Mouse (Mus musculus): ENCODE measurements around the gene Gmfg.
A peak's percentile ranks its signal among the peaks of the same experiment; 100 is the strongest.

Gmfg gene

DNA sequence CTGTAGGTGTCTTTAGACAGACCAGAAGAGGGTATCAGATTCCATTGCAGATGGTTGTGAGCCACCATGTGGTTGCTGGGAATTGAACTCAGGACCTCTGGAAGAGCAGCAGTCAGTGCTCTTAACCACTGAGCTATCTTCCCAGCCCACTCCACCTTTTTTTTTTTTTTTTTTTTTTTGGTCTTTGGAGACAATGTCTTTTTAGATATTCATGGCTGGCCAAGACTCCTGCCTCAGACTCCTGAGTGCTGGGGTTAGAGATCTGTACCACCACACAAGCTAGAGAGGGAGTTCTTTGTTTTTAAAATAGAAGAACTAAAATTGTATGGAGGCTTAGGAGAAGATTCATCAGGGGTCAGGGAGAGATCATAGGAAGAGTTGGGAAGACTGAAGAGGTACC, 717 bp downstream of the Gmfg start:
- no peak for DNase-seq (ENCODE audit: low read depth, low spot score)

DNA sequence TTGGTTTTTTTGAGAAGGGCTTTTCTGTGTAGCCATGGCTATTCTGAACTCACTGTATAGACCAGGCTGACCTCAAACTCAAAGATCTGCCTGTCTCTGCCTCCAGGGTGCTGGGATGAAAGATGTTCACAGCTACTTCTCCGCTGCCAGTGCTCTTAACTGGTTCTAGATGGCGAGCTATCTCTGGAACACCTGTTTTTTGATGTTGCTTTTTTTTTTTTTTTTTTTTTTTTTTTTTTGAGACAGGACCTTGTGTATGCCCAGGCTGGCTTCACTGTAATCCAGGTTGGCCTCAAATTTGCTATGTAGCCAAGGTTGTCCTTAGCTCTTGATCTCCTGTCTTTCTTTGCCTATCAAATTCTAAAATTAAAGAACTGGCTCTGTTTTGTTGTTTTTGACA, 1.5 kb downstream of the Gmfg start:
- DNase-seq (ENCODE audit: low read depth, low spot score) = no peak

DNA sequence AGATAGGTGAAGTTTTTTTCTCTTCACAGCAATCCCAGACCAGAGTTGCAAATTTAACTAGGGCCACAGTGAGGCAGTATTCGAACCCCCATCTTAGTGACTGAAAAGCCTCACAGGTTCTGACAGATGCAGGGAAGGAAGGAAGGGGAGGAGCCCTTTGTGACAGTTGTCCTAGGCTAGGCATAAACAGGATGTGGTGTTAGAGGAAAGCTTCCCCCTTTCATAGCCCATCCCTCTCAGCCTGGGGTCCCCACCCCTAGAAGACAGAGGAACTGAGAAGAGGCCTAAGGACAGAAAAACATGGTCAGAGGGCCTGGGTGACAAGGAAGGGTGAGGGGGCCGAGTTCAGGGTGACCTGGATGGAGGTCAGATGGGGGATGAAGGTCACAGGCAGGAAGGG, 3.5 kb downstream of the Gmfg start:
- no peak for DNase-seq (ENCODE audit: low read depth, low spot score)

DNA sequence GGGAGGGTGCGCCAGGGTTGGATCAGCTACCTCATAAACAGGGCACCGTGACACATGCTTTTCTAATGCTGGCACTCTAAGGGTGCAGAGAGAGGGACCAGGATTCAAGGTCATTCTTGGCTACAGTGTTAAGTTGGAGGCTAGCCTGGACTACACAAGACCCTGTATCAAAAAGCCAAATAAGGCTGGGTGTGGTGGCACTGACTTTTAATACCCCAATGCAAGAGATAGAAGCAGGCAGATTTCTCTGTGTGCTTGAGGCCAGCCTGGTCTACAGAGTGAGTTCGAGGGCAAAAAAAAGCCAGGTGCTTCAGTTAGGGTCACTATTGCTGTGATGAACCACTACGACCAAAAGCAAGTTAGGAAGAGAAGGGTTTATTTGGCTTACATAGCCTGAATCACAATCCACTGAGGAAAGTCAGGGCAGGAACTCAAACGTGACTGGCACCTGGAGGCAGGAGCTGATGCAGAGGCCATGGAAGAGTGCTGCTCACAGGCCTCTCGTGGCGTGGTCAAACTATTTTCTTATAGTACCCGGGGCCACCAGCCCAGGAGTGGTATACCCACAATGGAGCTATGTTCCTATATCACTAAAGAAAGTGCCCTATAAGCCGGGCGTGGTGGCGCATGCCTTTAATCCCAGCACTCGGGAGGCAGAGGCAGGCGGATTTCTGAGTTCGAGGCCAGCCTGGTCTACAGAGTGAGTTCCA, 4.7 kb downstream of the Gmfg start:
- no peak for DNase-seq (ENCODE audit: low read depth, low spot score)

DNA sequence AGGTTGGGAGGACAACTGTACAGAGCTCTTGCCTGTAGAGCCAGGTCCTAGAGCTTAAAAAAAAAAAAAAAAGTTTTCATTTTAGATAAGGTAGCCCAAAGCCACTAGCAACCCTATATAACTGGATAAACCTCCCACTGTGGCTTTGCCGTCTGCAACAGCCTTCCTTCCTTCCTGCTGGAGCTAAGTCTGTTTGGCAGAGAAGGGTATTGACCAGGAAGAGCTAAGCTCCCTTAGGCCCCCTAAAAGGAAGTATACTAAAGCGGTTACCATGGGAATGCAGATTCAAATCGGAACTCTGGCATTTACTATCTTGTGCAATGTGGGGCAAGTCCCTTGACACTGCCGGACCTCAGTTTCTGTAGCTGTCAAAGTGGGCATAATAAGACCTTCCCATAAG, 5.4 kb downstream of the Gmfg start:
- DNase-seq (ENCODE audit: low read depth, low spot score) = no peak

DNA sequence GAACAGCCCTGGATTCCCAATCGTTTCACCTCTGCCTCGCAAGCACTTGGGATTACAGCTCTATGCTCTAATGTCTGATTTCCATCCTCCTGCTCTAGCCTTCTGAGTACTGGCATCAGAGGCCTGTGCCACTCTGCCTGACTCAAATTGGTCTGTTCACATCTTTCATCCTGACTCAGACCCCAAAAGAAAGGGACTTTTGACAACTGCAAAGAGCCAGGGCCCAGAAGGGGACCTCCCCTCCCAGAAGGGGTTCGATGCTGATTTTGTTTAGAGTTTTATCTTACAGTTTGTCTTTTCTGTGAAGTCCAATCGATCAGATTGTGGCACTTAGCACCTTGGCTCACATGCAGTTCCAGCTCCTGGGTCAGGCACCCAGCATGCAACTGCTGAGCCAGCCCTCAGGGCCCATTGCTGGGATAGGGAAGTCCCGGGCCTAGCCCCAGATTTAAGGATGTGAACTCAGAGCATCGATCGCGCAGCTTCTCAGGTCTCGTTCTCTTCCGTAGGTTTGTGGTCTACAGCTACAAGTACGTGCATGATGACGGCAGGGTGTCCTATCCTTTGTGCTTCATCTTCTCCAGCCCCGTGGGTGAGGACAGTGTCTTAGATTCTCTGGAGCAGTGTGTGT, 7.2 kb downstream of the Gmfg start:
- no peak for DNase-seq (ENCODE audit: low read depth, low spot score)

DNA sequence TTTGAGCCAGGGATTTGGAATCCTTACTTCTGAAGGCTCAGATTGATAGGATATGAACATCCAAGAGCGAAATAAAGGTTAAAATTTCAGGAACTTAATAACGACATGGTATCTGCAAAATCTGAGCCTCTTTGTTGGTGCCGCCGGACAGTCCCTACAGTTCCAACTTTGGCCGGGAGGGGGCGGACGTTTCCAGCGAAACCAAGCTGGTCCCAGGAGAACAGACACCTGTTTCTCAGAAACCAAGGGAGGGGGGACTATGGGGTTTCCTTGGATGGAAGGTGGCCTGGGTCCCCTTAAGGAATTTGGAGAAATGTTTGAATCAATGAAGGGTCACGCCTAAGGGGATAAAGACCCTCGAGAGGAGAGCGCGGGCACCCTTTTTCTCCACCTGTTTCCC, 9.2 kb downstream of the Gmfg start:
- DNase-seq (ENCODE audit: low read depth, low spot score) = peak; percentile 64

DNA sequence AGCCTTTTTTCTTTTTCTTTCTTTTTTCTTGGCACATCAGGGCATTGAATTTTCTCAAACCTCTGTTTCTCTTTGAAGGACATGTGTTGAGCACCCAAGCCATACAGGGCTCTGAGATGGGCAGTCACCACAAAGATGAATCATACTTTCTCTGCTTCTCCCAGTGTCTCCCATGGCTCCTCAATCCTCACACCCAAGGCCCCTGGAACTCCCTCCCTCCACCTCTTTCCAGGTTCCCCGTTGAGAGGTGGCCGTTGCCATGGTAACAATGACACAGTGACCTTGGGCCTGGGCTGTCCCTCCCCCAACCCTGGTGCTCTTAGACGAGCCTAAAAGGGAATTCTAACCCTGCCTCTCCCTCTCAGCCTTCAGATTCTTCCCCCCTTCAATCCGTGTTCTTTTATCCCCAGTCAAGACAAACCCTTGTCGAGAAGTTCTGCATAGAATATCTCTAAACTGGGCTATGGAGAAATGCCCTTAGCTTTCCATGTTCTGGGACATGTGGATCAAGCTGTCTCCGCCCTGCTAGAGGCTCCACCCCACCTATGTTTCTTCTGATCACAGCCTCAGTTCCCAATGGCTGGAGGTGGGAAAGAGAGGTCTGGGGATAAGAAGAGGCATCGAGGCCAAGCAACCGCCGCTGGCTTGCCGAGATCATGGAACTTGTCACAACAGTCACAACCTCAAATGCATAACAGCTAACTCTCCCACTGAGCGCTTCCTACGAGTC, 10.0 kb downstream of the Gmfg start:
- no peak for DNase-seq (ENCODE audit: low read depth, low spot score)

DNA sequence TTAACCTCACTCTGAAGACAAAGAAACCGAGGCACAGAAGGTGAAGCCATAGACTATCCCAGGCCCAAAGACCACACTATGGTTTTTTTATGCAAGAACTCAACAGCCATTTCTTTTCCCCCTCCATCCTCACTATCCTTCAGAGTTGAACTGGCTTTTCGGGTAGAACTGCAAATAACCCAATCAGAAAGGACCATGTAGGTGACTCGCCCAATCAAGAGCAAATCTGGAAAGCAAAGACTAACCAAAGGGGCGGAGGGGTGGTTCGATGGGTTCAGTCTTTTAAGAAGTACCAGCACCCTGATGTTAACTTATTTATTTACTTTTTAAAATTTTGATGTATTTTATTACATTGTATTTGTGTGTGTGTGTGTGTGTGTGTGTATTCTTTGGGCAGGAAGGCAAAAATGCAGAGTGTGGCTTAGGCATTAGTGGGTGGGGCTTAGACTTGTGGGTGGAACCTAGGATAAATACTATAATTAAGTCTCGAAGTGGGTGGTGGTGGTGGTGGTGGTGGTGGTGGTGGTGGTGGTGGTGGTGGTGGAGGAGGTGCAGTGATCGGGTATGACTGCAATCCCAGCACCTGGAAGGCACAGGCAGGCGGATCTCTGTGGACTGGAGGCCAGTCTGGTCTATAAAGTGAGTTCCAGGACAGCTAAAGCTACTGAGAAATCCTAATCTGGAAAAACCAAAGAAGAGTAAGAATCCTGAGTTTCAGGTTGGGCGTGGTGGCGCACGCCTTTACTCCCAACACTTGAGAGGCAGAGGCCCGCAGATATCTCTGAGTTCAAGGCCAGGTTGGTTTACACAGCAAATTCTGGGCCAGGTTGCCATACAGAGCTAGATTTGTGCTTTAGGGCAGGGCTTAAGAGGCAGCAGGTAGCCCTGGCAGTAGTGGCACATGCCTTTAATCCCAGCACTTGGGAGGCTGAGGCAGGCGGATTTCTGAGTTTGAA, 10.9 kb downstream of the Gmfg start:
- no peak for DNase-seq (ENCODE audit: low read depth, low spot score)

DNA sequence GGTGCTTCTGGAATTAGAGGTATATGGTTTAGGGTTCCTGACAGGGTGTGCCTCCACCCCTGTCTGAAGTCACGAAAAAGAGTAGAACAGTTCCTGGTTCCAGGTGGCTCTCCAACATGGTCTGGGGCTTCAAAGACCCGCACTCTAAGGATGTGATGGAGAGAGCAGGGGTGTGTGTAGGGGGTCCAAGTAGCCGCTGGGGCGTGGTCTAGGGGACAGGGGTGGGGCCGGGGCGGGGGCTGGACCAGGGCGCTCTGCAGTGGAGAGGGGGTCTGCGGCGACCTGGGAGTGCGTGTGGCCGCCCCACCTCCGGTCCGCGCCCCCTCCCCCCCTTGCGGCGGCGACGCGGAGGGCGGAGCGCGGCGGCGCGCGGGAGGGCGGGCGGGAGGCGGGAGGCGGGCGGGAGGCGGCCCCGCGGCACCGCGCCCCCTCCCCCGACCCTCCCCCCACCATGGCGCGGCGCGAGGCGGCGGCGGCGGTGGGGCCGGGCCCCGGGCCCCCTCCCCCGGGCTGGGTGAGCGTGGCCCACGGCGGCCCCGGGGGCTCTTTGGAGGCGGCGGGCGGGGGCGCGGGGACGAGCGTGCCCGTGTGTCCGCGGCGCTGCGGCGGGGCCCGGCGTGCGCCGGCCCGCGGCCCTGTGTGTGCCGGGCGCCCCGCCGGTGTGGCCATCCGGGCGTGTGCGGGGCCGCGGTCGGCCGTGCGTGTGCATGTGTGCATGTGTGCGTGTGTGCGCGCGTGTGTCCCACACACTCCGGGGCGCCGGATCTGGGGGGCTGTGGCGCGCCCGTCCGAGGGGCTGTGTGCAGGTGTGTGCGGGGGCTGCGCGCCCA, 14.5 kb downstream of the Gmfg start, which contains the start of gene Lrfn1:
TSS of gene Lrfn1 (plus strand) at position 450 of the 830 bp plus-strand sequence.
- DNase-seq (ENCODE audit: low read depth, low spot score) = peak; percentile 30

DNA sequence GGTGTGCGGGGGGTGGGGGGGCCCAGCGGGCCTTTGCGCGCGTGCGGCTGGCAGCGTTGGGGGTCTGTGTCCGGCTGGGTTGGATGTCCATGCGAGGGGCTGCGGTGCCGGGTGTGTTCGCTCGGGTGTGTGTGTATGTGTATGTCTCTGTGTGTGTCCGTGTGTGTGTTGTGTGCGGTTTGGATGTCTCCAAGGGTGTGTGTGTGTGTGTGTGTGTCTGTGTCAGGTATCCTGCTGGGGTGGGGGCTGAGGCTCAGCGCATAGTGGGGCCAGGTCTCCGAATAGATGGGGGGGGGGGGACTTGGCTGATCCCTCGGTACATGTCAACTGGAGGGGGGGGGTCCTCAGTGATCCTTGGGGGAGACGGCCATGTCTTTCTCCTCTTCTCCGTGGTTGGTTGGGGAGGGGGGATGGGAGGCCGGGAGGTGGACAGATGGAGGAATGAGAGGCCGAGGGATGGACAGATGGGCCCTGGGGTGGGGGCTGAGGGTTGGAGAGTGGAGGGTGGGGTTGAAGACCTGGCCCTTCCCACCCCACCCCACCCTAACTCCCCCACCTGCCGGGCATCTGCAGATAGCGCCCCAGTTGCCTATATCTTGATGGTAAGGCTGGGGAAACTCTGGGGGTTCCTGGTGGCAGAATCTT, 15.2 kb downstream of the Gmfg start:
- DNase-seq (ENCODE audit: low read depth, low spot score) = no peak

DNA sequence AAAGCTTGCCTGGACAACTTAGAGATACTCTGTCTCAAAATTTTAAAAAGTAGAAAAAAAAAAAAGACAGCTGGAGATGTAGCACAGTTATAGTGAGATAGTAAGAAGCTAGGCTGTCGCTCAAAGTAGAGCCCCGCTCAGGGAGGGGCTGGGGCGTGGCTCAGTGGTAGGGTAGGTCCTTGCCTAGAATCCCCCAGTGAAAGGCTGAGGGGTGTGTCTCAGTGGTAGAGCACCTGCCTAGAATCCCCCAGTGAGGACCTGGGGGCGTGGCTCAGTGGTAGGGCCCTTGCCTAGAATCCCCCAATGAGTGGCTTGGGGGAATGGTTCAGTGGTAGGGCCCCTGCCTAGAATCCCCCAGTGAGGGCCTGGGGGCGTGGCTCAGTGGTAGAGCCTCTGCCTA, 23.1 kb downstream of the Gmfg start:
- DNase-seq (ENCODE audit: low read depth, low spot score) = no peak

DNA sequence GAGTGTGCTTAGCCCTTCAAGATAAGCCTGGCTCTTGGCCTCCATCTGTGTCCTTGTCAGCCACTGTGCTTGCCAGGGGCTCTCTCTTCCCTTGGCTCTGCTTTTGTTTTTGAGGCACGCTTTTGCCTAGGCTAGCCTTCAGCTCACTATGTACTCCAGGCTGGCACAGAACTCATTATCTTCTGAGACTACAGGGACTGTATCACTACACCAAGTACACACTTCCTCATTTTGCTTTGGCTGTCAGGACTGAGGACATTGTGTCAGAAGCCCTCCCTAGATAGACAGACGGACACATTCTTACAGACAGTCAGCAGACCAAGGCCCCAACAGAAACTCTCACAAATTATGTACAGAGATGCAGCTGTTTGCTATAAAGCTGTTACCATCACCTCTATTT, 25.5 kb downstream of the Gmfg start:
- DNase-seq (ENCODE audit: low read depth, low spot score) = no peak

DNA sequence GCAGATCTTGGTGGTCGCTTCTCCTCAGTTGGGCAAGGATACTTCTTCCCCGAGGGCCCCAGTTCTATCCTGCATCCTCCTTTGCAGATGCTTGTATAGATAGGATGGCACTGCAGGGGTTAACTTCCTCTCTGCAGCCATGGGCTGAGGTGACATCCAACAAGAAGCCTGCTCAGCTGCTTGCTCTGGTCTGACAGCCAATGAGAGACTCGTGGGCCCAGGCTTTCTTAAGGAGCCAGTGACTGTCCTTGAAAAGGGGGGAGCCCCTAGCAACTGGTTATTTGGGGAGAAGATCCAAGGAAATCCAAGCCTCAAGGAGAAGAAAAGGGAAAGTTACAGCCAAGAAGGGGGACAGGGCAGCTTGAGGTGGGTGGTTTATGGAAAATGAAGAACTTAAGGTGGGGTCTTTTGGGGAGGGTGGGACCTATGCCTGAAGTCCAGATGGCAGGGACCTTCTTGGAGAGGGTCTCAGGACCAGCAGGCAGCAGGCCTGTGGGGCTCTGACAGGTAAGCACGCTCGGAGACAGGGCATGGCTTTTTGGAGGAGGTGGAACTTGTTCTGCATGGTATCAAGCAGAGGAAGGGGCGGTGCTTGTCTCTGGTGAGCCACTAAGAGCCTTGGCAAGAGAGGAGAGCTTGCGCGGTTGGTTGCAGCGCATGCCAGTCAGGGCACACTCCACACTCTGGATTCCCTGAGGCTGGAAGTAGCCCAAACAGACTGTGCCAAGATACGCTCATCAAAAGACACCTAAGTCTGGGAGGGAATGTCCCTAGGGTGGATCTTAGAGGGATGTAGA, 27.4 kb downstream of the Gmfg start:
- DNase-seq (ENCODE audit: low read depth, low spot score) = peak; percentile 31

DNA sequence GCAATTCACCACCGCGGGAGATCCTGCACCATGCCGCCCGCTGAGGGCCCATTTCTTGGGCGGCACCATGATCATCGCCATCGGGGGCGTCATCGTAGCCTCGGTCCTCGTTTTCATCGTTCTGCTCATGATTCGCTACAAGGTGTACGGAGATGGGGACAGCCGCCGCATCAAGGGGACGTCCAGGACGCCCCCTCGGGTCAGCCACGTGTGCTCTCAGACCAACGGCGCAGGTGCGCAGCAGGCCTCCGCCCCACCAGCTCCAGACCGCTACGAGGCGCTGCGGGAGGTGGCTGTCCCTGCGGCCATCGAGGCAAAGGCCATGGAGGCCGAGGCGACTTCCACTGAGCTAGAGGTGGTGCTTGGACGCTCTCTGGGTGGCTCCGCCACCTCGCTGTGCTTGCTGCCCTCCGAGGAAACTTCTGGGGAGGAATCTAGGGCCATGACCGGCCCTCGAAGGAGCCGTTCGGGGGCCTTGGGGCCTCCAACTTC, 29.5 kb downstream of the Gmfg start:
- no peak for DNase-seq (ENCODE audit: low read depth, low spot score)

DNA sequence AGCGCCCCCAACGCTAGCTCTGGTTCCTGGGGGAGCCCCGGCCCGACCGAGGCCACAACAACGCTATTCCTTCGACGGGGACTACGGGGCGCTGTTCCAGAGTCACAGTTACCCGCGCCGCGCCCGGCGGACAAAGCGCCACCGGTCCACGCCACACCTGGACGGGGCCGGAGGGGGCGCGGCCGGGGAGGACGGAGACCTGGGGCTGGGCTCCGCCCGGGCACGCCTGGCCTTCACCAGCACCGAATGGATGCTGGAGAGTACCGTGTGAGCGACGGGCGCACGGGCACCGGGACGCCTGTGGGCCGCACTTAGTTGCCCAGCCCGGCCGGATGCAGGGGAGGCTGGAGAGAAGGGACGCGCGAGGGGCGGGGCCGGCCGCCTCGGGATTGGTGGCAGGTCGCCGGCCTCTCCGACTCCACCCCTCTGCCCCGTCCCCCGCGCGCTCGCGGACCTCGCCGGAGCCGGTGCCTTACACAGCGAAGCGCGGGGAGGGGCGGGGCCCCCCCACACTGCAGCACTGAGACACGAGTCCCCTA, 30.0 kb downstream of the Gmfg start:
- peak; percentile 39 for DNase-seq (ENCODE audit: low read depth, low spot score)

DNA sequence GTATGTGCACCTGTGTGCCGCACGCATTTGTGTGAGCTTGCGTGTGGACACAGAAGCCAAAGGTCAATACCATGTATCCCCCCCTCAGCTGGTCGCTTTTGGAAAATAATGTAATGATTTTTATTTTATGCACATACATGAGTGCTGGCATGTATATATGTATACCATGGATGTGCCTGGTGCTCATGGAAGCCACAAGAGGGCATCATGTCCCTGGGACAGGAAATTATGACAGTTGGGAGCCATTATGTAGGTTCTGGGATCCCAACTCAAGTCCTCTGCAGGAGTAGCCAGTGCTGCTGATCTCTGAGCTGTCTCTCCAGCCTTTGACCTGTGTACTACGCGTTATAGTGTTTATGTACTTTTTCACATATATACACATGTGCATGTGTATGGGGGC, 38.9 kb downstream of the Gmfg start:
- no peak for DNase-seq (ENCODE audit: low read depth, low spot score)

DNA sequence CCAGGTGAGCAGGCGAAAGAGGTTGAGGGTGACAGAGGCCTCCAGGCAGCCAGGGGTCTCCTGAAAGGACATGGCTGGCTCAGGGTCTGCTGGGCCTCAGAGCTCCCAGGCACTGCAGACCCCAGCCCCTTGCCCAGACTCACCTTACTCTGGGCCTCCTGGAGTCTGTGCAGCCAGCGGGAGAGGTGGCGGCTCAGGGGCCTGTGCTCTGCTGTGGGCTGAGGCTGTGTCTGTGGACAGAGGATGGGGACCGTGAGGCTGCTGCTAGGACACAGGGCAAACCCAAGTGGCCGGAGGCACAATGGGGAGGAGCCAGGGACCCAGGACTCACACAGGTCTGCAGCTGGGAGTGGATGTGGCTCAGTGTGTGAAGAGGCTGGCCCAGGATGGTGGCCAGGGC, 40.1 kb downstream of the Gmfg start:
- DNase-seq (ENCODE audit: low read depth, low spot score) = no peak

DNA sequence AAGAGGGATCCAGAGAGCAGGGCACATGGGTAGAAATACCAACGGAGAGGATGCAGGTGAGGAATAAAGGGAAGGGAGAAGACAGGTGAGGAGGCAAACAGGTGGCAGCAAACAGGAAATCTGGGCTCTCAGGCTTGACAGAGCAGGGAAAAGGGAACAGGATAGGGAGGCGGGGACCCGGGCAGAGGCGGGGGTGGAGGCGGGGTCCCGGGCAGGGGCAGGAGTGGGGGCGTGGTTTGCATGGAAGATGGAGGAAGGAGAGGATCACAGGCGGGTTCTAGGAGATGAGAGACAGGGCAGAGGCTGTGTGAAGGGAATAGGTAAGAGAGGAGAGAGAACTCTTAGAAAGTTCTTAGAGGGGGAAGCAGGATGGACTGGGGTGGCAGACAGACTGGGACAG, 41.6 kb downstream of the Gmfg start:
- DNase-seq (ENCODE audit: low read depth, low spot score) = no peak

Data from forelimb bud, embryonic 11.5 days (tissue).